Mouse (Mus musculus) adrenal gland, adult 8-10 months (tissue): ENCODE data around the gene Med22. TPM values are rescaled to one million over a fixed set of nuclear protein-coding genes. Genes with fewer than 3 reads are reported as not detected.
A peak's percentile ranks its signal among the peaks of the same experiment; 100 is the strongest.
"Not testable (repeated sequence)": the region's sequence is repeated elsewhere in the genome, so short reads cannot be mapped to it uniquely, and the experiment has no call there.

Source experiments
- DNase-seq: peaks from one replicate; pipeline ENCODE4 v3.0.0; 2022
- total RNA-seq, 4 experiments: library from RNA; stranded (reverse); gene quantifications; 2 replicates each; pipeline ENCODE4 v1.2.4; 2022

Gene Med22
- total RNA-seq, 4 experiments from 2014 or later, result 51.6 to 73.6 (median 62.4) TPM

GRCm38 (mm10) chr2:26915927-26916728 is 5.7 kb upstream of the Med22 start, which contains the start of the genes Surf2 and Surf1:
Gene Surf2, plus strand, starts transcription at chr2:26916367.
Gene Surf1, minus strand, starts transcription at chr2:26916530.
- peak; percentile 85 for DNase-seq

GRCm38 (mm10) chr2:26914148-26914941 is 3.9 kb upstream of the Med22 start:
- no peak for DNase-seq

- no peak for DNase-seq
Measured at GRCm38 (mm10) chr2:26913416-26914147, 3.1 kb upstream of the Med22 start.

GRCm38 (mm10) chr2:26912253-26912770 is 1.8 kb upstream of the Med22 start:
- no peak for DNase-seq

GRCm38 (mm10) chr2:26910994-26911765 is 703 bp upstream of the Med22 start:
- DNase-seq, result no peak

GRCm38 (mm10) chr2:26909387-26909784 is 1.1 kb downstream of the Med22 start:
- no peak for DNase-seq

- no peak for DNase-seq
Measured at GRCm38 (mm10) chr2:26908710-26909386, 1.6 kb downstream of the Med22 start.

GRCm38 (mm10) chr2:26907109-26907508 is 3.4 kb downstream of the Med22 start:
- DNase-seq, result no peak

- no peak for DNase-seq
Measured at GRCm38 (mm10) chr2:26906431-26906830, 4.0 kb downstream of the Med22 start.

GRCm38 (mm10) chr2:26905936-26906335 is 4.5 kb downstream of the Med22 start:
- DNase-seq, result no peak

GRCm38 (mm10) chr2:26903311-26903710 is 7.2 kb downstream of the Med22 start:
- no peak for DNase-seq

- DNase-seq, result peak; percentile 96
Measured at GRCm38 (mm10) chr2:26902467-26903220, 7.8 kb downstream of the Med22 start, which contains the start of gene Surf6. Gene Surf6, minus strand, starts transcription at chr2:26902879.

GRCm38 (mm10) chr2:26901834-26902400 is 8.6 kb downstream of the Med22 start:
- DNase-seq, result no peak

GRCm38 (mm10) chr2:26900731-26901130 is 9.7 kb downstream of the Med22 start:
- no peak for DNase-seq

- no peak for DNase-seq
Measured at GRCm38 (mm10) chr2:26895898-26896297, 14.6 kb downstream of the Med22 start.

GRCm38 (mm10) chr2:26886170-26886569 is 24.3 kb downstream of the Med22 start:
- not testable (repeated sequence) for DNase-seq

GRCm38 (mm10) chr2:26885541-26885940 is 24.9 kb downstream of the Med22 start:
- not testable (repeated sequence) for DNase-seq

GRCm38 (mm10) chr2:26878571-26878970 is 31.9 kb downstream of the Med22 start:
- DNase-seq, result no peak

- no peak for DNase-seq
Measured at GRCm38 (mm10) chr2:26870666-26871065, 39.8 kb downstream of the Med22 start.

- DNase-seq, result no peak
Measured at GRCm38 (mm10) chr2:26864879-26865278, 45.6 kb downstream of the Med22 start, which contains the start of gene Abo. Gene Abo, minus strand, starts transcription at chr2:26864979.
